Mouse (Mus musculus) thymus, postnatal 36 days (tissue): Measurements from ENCODE around the gene Tdg.

Experiments
- DNase-seq, 2 experiments: peaks; one replicate each; pipeline ENCODE4 v3.0.0; 2022; ENCODE audit warnings: mixed read lengths in 2 of 2

The Tdg gene

DNA sequence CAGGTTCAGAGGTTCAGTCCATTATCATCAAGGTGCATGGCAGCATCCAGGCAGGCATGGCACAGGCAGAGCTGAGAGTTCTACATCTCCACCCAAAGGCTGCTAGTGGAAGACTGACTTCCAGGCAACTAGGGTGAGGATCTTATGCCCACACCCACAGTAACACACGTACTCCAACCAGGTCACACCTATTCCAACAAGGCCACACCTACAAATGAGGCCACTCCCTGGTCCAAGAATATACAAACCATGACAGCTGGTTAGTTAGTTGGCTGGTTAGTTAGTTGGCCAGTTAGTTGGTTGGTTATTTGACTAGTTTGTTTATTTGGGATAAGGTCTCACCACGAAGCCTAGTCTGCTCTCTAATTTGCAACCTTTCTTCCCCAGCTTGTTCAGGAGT, 33.7 kb downstream of the Tdg start:
- DNase-seq: no peak

DNA sequence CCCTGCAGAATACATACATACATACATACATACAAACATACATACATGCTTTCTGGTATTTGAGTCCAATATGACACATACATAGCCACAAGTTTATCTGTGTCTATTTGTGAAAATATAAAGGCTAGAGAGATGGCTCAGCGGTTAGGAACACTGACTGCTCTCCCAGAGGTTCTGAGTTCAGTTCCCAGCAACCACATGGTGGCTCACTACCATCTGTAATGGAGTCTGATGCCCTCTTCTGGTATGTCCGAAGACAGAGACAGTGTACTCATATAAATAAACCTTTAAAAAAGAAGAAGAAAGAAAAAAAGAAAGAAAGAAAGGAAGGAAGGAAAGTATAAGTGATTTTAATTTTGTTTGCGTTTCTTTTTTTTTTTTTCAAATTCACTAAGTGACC, 36.3 kb downstream of the Tdg start:
- no peak for DNase-seq

DNA sequence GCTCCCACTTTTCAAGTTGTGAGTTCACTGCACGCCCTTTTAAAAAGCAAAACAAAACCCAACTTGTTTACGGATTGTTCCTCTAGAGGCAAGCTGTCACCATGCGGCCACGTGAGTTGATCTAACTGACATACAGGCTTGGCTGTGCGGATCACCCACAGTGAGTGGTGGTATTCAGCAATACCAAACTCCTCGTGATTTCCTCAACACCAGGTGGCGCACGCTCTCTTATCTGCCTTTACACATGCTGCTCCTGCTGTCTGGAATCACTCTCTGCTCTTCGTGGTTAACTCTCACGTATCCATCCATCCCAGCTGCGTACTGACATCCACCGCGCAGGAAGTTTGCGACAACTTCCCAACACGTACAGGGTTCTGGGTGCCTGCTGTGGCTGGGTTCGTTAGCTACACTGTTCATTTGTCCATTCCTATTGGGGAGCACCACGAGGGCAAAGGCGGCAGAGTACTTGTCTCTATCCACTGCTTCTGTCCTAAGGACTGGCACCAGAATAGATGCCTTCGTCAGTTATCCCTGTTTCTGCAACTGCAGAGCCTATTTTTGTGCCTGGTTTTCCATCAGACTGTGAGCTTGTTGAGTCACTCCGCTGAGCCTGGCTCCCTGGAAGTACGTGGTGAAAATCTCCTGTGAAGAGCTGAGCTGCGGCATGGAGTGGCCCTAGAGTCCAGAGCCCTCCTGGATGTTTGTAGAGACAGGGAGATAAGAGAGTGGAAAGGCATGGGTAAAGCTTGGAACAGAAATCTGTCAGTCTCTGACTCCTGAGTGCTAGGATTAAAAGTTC, 37.0 kb downstream of the Tdg start:
- peak; percentile 87 for DNase-seq

DNA sequence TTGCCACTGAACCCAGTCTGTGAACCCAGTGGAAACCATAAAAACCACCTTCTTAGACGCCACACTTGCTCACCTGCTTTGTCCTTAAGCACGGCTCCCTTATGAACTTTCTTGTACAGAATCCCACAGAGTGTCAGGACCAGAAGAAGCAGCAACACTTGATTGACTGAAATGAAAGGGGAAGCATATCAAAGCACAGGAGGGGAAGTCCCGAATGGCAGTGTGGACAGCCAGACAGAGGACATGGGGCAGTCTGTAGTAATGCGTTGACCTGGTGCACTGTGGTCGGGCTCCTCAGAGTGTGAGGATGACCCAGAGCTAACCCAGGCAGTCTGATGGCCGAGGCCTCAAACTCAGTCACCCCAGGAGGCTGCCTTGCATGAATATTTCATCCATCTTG, 40.6 kb downstream of the Tdg start:
- no peak for DNase-seq

DNA sequence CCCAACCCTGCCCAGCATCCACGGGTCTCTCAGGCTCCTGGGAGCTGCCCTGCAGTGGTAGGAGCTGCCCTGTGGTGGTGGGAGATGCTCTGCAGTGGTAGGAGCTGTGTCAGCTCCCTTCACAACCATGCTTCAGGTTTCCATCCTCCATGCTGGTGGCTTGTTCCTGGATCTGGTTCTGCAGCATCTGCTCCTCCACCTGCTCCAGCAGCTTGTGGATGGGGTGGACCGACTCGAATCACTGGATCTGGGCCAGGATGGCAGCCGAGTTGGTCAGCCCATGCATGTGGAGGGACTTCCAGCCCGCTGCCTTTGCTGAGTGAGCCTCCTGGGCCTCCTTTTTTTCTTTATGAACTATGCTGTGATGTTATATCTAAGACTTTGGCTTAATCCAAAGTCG, 47.3 kb downstream of the Tdg start:
- DNase-seq: no peak

DNA sequence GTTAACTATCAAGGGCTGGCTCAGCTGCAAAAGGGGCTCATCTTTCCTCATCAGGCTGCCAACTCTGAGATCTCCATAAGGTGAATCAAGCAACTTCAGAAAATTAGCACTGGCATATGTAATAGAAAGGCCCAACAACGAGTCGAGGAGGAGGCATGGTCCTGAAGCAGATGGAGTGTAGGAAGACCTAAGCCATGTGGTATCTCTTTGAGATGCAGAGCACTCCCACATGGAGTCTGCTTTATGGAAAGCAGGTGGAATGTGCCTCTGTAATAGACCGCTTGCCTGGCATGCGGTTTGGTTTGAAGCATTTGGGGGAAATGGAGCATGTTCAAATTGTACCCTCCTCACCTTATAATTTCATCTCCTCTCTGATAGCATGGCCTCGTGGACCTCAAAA, 51.1 kb downstream of the Tdg start:
- DNase-seq: no peak

DNA sequence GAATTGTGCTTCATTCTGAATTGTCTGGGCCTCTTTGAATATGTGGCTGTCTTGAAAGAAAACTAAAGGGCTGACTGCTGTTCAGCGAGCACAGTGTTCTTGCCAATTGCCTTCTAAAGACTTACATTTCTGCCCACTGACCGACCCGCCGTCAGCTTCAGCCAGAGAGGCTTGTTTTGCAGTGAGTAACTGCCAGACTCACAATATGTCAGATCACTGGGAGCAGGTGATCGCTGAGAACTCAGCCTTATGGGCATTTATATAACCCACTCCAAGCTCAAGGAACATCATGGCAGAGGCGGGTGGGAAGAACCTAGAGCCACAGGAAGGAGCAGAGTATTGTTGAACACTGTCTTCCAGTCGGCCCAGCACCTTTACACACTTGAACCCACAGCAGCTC, 52.0 kb downstream of the Tdg start:
- DNase-seq: no peak

DNA sequence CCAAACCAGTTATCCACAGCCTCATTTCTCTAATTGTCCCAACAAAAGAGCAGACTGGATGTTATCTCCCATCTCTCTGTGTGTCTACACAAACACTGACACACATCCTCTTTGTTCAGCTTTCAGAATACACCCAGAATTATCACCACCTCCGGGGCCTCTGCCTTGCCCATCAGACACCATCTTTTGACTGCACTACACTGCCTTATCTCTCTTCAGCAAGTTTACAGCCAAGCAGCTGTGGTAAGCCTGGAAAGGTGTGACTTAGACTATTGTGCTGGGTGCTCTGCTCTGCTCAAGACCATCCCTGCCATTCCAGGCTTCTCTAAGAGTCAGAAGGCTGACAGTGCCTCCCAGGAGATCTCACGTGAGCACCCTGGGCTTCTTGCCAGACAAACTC, 55.8 kb downstream of the Tdg start:
- no peak for DNase-seq

DNA sequence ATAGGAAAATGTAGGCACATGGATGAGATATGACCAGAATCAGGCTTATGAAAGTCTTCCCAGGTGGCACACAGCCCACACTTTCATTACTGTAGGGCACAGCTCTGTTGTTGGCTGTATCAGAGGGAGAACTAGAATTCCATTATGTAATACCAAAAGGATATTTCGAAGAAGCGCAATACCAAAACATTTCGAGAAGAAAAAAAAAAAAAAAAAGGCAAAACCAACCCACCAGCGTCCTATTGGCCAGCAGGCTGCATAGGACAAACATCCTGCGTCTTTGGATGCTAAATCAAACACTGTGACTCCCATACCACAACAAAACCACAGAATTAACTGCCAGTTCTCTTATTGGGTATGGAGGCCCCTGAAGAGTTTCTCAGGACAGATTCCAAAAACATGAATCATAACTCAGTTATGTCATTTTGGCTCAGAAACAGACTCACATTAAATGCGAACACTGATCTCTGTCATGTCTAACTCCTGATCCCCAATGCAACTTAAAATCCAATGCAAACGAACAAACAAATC, 60.1 kb downstream of the Tdg start:
- no peak for DNase-seq

DNA sequence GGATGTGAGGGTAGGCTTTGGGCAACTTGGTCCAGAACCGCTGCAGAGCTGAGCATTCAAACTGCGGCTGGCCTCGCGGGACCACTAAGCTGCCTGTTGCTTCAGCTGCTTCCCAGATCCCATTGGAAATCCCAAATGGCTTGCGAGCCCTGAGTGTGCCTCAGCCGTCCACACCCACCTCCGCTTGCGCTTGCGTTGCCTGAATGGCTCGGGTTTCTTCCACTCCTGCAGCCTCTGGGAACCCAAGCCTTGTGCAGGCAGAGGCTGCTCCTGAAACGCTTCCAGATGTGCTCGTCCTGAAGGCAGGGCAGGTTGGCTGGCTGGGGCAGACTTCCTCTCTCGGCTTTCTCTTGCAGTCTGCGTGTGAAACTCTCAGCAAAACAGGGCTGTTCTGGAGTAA, 60.9 kb downstream of the Tdg start, which contains the start of gene Glt8d2:
Gene Glt8d2 (minus strand): TSS at position 157 of the 400 bp plus-strand sequence.
- DNase-seq: no peak

DNA sequence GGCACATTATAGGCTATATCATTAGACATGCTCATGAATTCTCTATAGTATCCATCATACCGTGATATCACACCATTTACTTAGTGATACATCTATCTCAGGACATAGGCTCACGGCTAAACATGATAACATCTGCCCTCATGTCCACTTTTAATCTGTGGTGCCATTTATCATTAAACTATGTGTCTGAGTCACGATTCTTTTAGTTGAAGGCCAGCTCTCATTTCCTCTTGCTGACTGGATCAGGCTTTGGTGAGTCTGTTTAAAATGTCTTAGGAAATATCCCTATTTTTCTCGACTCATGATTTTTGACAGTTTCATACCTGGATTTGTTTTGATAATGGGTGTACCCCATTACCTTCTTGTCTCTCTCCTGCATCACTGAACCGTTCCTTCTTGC, 66.3 kb downstream of the Tdg start, which contains the start of gene Hcfc2:
Gene Hcfc2 (plus strand): TSS at position 205 of the 400 bp plus-strand sequence.
- DNase-seq: no peak

DNA sequence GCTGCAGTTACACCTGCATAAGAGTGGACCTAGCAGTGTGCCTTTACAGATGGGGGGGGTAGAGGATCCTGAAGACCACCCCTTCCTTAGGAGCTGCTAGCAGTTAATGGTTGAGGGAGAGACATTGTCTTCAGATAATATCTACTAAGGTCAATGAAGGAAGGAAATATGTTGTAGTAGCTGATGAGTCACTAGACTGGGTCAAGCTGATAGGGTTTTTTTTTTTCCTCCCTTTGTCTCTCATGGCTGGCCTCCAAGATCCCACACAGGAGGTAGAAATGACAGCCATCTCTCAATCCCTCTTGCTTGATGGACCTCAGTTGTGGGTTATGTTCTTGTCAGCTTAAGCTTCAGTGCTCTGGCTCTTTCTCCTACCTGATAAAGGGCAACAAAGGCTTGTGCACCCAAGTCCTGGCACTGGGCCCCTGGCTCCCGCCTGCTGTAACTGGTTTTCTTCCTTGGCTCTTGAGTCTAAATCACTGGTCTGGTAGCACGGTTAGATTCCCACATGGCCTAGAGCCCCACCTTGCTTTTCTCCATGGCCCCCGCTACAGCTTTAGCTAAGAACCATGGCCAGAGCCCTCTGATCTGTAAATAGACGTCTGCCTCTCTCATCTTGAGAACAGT, 66.9 kb downstream of the Tdg start:
- no peak for DNase-seq

DNA sequence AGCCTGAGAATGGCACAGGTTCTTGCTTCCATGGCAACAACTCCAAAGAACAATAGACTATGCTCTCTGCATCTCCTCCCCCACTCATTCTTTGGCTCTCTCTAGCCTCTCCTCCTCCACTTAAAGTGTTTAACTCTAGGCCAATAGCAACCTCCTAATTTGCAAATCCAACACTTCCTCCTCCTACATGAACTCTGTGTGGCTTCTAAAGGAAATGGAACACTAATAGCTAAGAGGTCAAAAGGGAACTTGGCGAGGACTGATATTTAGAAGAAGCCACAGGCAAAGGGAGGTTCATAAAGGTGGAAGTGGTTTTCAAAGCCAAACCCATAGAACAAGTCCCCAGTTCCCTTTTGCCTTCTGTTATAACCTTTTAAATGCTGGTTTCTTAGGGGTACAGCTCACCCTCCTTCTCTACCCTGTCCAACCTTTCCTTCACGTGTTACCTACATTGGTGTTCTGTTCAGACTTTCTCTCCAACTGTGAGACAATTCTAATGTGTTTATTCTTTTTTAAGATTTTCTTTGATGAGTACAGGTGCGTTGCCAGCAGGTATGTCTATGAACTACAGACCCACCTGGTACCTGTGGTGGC, 67.8 kb downstream of the Tdg start:
- no peak for DNase-seq

DNA sequence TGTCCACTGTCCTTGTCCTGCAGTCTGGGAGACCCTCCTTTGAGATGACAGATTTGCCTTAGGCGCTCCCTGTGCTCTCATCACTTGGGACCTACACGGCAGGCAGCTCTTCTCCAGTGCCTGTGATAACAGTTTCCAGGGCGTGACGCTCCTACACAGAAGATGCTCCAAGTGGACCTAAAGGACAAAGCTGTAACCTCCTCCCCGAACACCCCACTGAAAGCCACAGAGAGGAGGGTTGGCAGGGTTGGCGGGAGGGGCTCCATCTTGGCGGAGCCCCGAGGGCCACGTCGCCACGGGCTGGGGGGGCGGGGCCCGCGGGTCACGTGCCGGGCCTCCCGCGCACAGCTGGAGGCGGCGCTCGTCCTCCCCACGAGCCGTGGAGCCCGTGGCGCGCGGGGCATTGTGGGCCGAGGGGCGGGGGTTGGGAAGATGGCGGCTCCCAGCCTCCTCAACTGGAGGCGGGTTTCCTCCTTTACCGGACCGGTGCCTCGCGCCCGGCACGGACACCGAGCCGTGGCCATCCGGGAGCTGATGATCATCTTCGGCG, 69.2 kb downstream of the Tdg start:
- DNase-seq: peak; percentile 92 to 93

DNA sequence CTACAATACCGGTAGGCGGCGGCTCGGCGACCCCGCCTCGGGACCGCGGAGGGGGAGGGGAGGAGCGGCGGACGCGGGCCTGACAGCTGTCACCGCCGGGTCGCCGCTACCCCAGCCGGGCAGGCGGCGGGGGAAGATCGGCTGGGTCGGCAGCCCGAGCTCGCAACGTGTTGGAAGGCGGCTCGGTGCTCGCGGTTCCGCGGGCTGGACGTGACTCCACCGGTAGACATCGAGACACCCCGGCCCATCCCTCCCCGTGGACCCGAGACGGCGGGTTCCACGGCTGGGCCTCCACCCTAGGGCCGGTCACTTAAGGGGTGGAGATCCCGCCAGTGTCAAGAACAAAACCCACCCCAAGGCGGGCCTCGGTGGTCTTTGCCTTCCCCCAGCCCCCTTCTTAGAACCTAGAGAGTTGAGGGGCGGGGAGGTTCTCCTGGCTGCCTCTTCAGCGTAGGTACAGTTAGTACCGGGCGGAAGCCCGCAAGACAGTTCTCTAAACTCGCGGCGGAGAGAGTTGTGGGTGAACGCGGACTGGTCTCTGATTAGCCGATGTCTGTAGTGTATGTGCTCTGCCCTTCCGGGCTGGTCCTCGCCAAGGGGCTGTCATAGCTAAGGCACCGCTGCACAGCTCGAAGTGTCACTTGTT, 69.8 kb downstream of the Tdg start:
- no peak for DNase-seq
